Mouse (Mus musculus) midbrain, embryonic 11.5 days (tissue): ENCODE data around the gene Kazn. TPM values are rescaled to one million over a fixed set of nuclear protein-coding genes. Genes with fewer than 3 reads are reported as not detected.

Experiments used
- ATAC-seq: fragments of 200-750 bp; cut with Nextera tagmentation; 2 replicates; pipeline ENCODE4 v1.8.0; 2017; ENCODE audit warnings: moderate TSS enrichment, moderate library complexity; ENCODE audit not compliant: low FRiP score
- DNase-seq: peaks from one replicate; pipeline ENCODE4 v3.0.0; 2015; ENCODE audit warnings: low spot score; ENCODE audit errors: missing footprints
- H3K27ac ChIP-seq: fragments of 300-500 bp; sonication (generic); 2 replicates; pipeline ENCODE4 v1.5.1; 2014; ENCODE audit warnings: low read depth, low read length
- H3K27me3 ChIP-seq: fragments of 300-500 bp; sonication (generic); 2 replicates; pipeline ENCODE4 v1.6.1; 2014; ENCODE audit warnings: mild to moderate bottlenecking, low read length, moderate library complexity, mixed read lengths; ENCODE audit not compliant: control insufficient read depth, insufficient read depth
- H3K36me3 ChIP-seq: fragments of 300-500 bp; sonication (generic); 2 replicates; pipeline ENCODE4 v1.6.1; 2014; ENCODE audit warnings: mild to moderate bottlenecking, low read length, moderate library complexity, mixed read lengths; ENCODE audit not compliant: control insufficient read depth, insufficient read depth
- H3K4me1 ChIP-seq: fragments of 300-500 bp; sonication (generic); 2 replicates; pipeline ENCODE4 v1.6.1; 2014; ENCODE audit warnings: low read length; ENCODE audit not compliant: control insufficient read depth, insufficient read depth
- H3K4me2 ChIP-seq: fragments of 300-500 bp; sonication (generic); 2 replicates; pipeline ENCODE4 v1.6.1; 2014; ENCODE audit warnings: mild to moderate bottlenecking, moderate library complexity
- H3K4me3 ChIP-seq: fragments of 300-500 bp; sonication (generic); 2 replicates; pipeline ENCODE4 v1.5.1; 2014; ENCODE audit warnings: low read depth, low read length
- H3K9ac ChIP-seq: fragments of 300-500 bp; sonication (generic); 2 replicates; pipeline ENCODE4 v1.6.1; 2014; ENCODE audit warnings: low read length
- H3K9me3 ChIP-seq: fragments of 300-500 bp; sonication (generic); 2 replicates; pipeline ENCODE4 v1.6.1; 2016; ENCODE audit warnings: low read length; ENCODE audit not compliant: control insufficient read depth
- WGBS: fragments of 180-500 bp; shearing (Covaris S2); extraction: QIAGEN DNeasy Blood & Tissue Kit; methylation state at CpG from one replicate; pipeline ENCODE4 v1.1.7; 2014; 5-methylcytosine and 5-hydroxymethylcytosine counted together
- polyA plus RNA-seq: library from polyadenylated mRNA; unstranded; fragments of >200 nt; fragmentation: Nextera tagmentation; extraction: Ambion mirVana; gene quantifications from 2 replicates; pipeline ENCODE4 v1.2.1, GENCODE M21; 2014

The Kazn gene
- polyA plus RNA-seq, 1 experiment from 2014 or later = 12.1 TPM

GRCm38 (mm10) chr4:142103081-142103671, 136.0 kb downstream of the Kazn start:
- no peak for ATAC-seq
- Histone ChIP-seq H3K4me3 (no peak overlapping the region), H3K4me1 (no peaks in the 10 kb centered on the region), H3K27ac (no peak overlapping the region), H3K27me3 (no peaks in the 10 kb centered on the region), H3K4me2 (no peak overlapping the region), H3K9me3 (no peaks in the 10 kb centered on the region), H3K36me3 (no peaks in the 10 kb centered on the region), H3K9ac (no peak overlapping the region)
- DNase-seq = no peak
- WGBS = 57% methylated on average over 12 of the region's 12 CpGs

GRCm38 (mm10) chr4:142098303-142098702, 140.9 kb downstream of the Kazn start:
- ATAC-seq = peak; percentile 55

DNA sequence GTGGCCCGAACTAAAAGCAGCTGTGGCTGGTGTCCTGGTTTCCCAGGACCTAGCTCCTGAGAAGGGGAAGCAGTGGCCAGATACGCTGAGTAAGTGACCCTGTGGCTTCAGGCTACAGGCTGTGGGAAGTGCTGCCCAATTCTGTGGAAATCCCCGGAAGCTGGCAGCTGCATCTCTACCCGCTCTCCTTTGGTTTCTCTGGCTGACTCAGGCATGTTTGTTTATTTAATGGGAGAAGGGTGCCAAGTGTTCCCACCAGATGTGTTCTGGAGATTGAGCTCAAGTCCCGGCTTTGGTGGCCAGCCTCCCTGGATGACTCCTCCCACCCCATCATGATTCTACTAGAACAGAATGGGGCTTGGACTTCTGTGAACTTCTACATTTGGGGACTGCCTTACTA, 141.3 kb downstream of the Kazn start:
- no peaks in the 10 kb centered on the region for H3K27me3 ChIP-seq
- DNase-seq (no peak), ATAC-seq (no peak)
- no peaks in the 10 kb centered on the region for H3K4me1 ChIP-seq
- H3K9me3 ChIP-seq = no peaks in the 10 kb centered on the region
- H3K27ac ChIP-seq = no peak overlapping the region
- H3K36me3 ChIP-seq = no peaks in the 10 kb centered on the region
- no peak overlapping the region for H3K4me2 ChIP-seq
- H3K4me3 ChIP-seq = no peak overlapping the region
- H3K9ac ChIP-seq = no peak overlapping the region
- WGBS = 48% methylated on average over 5 of the region's 5 CpGs

More at GRCm38 (mm10) chr4:142098303-142098702, 140.9 kb downstream of the Kazn start:
- 24% methylated on average over 8 of the region's 8 CpGs for WGBS
- Histone ChIP-seq H3K4me3 (no peak overlapping the region), H3K27me3 (no peaks in the 10 kb centered on the region), H3K36me3 (no peaks in the 10 kb centered on the region), H3K9me3 (no peaks in the 10 kb centered on the region), H3K4me1 (no peaks in the 10 kb centered on the region), H3K9ac (no peak overlapping the region), H3K4me2 (no peak overlapping the region), H3K27ac (no peak overlapping the region)
- peak; percentile 98 for DNase-seq

DNA sequence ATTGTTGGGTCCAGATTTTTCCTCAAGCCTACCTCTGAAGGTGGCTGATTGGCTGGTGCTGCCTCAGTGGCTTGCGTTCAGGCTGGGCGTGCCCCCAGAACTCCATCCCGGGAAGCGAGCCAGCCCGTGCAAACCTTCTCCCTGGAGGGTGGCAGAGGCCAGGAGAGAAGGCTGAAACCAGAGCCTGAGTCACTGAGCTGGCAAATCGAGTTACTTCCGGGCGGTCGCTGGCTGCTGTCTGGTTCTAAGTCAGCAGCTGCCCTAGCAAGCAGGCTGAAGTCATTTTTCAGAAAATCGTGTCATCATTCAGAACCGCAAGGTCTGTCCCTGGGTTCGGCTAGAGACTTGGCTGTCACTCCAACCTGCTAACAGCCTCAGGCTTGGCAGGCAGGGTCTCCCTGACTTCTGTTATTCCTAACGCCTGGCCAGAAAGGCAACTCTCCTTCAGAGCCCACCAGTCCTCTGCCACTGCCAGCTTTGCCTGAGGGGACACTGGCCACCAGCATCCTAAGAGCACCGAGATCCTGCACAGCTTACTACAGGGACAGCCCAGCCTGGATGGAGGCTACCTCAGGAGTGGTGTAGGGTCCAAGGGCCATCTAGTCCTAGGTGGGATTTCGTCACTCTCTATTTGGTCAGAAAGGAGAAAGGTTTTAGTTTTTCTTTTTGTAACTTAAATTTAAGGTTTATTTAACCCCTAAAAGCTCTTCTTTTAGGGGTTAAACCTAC, 143.5 kb downstream of the Kazn start:
- Histone ChIP-seq H3K4me1 (no peaks in the 10 kb centered on the region), H3K4me2 (no peak overlapping the region), H3K27ac (no peak overlapping the region), H3K36me3 (no peaks in the 10 kb centered on the region), H3K9ac (no peak overlapping the region), H3K27me3 (no peaks in the 10 kb centered on the region), H3K9me3 (no peaks in the 10 kb centered on the region), H3K4me3 (no peak overlapping the region)
- no peak for DNase-seq
- 63% methylated on average over 15 of the region's 15 CpGs for WGBS
- ATAC-seq = no peak

DNA sequence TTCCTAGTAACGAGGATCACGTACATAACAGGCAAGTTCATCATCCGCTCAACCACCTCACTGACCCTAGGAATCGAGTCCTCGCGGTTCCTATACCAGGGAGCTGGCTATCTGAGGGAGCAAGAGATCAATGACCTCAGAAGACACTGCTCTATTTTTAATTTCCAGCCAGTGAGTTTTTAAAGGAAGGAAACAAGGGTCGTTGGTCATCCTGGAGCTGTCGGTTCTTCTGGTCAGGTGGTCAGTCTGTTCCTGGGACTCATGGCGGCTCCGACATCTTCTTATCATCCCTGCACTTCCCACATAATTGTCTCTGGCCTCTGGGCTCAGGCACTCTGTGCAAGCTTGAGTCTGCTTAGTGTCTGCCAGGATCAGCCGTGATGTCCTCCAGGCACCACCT, 144.8 kb downstream of the Kazn start:
- Histone ChIP-seq H3K9me3 (no peaks in the 10 kb centered on the region), H3K27me3 (no peaks in the 10 kb centered on the region), H3K4me2 (no peak overlapping the region), H3K27ac (no peak overlapping the region), H3K36me3 (no peaks in the 10 kb centered on the region), H3K4me1 (no peaks in the 10 kb centered on the region), H3K4me3 (no peak overlapping the region), H3K9ac (no peak overlapping the region)
- WGBS = 93% methylated on average over 11 of the region's 11 CpGs
- ATAC-seq (no peak), DNase-seq (no peak)

GRCm38 (mm10) chr4:142091100-142091499, 148.1 kb downstream of the Kazn start:
- DNase-seq (no peak), ATAC-seq (no peak)
- H3K27me3 ChIP-seq = peaks cover 4% of the 10 kb centered on the region; the same call in 1 of the 2 replicates
- 0 out of 2 replicates have a peak, but pooled peaks cover 3% of the 10 kb centered on the region for H3K4me1 ChIP-seq
- no peak overlapping the region for H3K4me2 ChIP-seq
- H3K36me3 ChIP-seq = no peaks in the 10 kb centered on the region
- H3K9ac ChIP-seq = no peak overlapping the region
- no peak overlapping the region for H3K27ac ChIP-seq
- WGBS = 77% methylated on average over 2 of the region's 2 CpGs
- H3K9me3 ChIP-seq = no peaks in the 10 kb centered on the region
- no peak overlapping the region for H3K4me3 ChIP-seq

GRCm38 (mm10) chr4:142089966-142090365, 149.2 kb downstream of the Kazn start:
- Histone ChIP-seq H3K9me3 (no peaks in the 10 kb centered on the region), H3K4me1 (0 out of 2 replicates have a peak, but pooled peaks cover 3% of the 10 kb centered on the region), H3K36me3 (no peaks in the 10 kb centered on the region), H3K9ac (no peak overlapping the region), H3K4me3 (no peak overlapping the region), H3K4me2 (no peak overlapping the region), H3K27ac (no peak overlapping the region), H3K27me3 (peaks cover 9% of the 10 kb centered on the region)
- WGBS = 77% methylated on average over 6 of the region's 6 CpGs
- no peak for DNase-seq
- no peak for ATAC-seq

DNA sequence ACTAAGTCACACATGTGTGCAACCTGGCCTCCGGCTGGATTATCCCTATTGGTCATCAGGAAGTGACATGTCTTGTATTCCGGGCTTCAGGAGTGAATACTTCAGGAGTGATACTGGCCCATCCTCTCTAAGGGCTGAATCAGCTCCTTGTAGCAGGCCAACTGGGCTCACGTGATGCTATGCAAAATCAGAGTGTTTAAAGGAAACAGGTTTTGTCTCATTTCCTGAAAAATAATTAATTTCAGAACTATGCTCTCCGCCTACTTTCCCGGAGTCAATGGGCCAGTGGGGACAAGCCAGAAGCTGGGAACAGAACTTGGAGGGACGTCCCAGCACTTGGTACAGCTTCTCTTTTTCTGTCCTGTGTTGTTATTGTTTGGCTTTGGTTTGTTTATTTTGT, 150.4 kb downstream of the Kazn start:
- Histone ChIP-seq H3K4me1 (peaks cover 8% of the 10 kb centered on the region), H3K36me3 (no peaks in the 10 kb centered on the region), H3K9ac (no peak overlapping the region), H3K4me2 (no peak overlapping the region), H3K27me3 (peaks cover 20% of the 10 kb centered on the region), H3K27ac (0 out of 2 replicates have a peak overlapping the region, but pooled peaks have one; percentile 9), H3K9me3 (no peaks in the 10 kb centered on the region), H3K4me3 (no peak overlapping the region)
- WGBS = 73% methylated on average over 6 of the region's 6 CpGs
- ATAC-seq (no peak), DNase-seq (no peak)

- DNase-seq = no peak
- WGBS = 40% methylated on average over 4 of the region's 4 CpGs
- Histone ChIP-seq H3K9ac (no peak overlapping the region), H3K4me2 (no peak overlapping the region), H3K4me3 (no peak overlapping the region), H3K27ac (0 out of 2 replicates have a peak overlapping the region, but pooled peaks have one; percentile 9), H3K36me3 (no peaks in the 10 kb centered on the region), H3K27me3 (peaks cover 20% of the 10 kb centered on the region), H3K9me3 (no peaks in the 10 kb centered on the region), H3K4me1 (peaks cover 10% of the 10 kb centered on the region)
- ATAC-seq = peak; percentile 19; the same call in 1 of the 2 replicates
Measured at GRCm38 (mm10) chr4:142088409-142088808, 150.8 kb downstream of the Kazn start.
